Mouse (Mus musculus): ENCODE measurements around the gene Rab3a.

DNA sequence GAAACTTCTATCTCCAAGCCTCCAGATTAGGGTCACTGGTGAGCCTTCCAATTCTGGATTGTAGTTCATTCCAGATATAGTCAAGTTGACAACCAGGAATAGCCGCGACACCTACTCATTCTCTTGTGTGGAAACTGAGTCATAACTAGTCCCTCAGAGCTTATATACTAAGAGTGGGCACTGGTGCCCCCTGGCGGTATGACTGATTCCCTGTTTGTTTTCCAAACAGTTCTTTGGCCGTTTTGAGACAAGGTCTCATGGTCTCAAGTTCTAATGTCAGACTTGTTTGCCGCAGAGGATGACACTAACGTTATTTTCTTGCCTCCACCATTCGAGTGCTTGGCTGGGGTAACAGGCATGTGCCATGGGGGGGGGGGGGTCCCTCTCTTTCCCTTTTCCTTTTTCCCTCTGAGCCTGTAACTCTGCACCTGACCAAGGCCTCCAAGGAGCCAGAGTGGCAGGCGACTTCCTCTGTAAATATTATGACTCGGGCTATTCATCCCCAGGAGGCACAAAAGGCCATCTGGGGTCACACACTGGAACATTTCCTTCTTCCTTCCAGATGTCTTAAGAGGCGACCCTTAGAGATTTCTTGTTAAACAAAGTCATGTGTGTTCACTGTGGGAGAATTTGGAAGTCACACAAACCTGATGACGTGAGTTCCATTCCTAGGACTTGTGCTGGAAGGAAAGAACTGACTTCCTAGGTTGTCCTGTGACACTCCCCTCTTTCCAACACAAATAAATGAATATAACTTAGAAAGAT, 2.3 kb upstream of the Rab3a start:
- TF ChIP-seq POLR2A (IDR thresholded peaks at IDR 0.05; ENCODE audit: insufficient read length, low read depth) (no peak), MYOG (IDR thresholded peaks at IDR 0.05; ENCODE audit: control insufficient read depth in 1 of 3, insufficient read depth in 1 of 3, insufficient read length in 2 of 3, low read depth in 2 of 3) (no peak), MAX (IDR thresholded peaks at IDR 0.05; ENCODE audit: low read depth) (no peak), TCF12 (IDR thresholded peaks at IDR 0.05; ENCODE audit: insufficient read depth, poor library complexity, severe bottlenecking) (no peak), E2F4 (IDR thresholded peaks at IDR 0.05; ENCODE audit: insufficient read depth) (no peak), USF1 (IDR thresholded peaks at IDR 0.05; ENCODE audit: low read depth) (no peak)

Data from myocyte (in vitro differentiated cells).